Mouse (Mus musculus) MEL (cell line): ENCODE measurements around the gene Kif20b.

Source experiments
- CTCF ChIP-seq, 3 experiments: IDR thresholded peaks in 2 of 3; conservative IDR thresholded peaks in 1 of 3; 2 replicates each; pipeline ENCODE4 v1.5.1; 2011 to 2012; ENCODE audit warnings: low read length in 3 of 3, low read depth in 2 of 3, mild to moderate bottlenecking in 2 of 3, improper control_type of control experiment in 1 of 3, inconsistent platforms in 1 of 3, mixed read lengths in 1 of 3, moderate library complexity in 1 of 3; ENCODE audit not compliant: control insufficient read depth in 1 of 3, insufficient read depth in 1 of 3, poor library complexity in 1 of 3, severe bottlenecking in 1 of 3
- ELF1 ChIP-seq: IDR thresholded peaks from 2 replicates; pipeline ENCODE4 v1.6.1; 2014; ENCODE audit warnings: low read depth, mild to moderate bottlenecking, inconsistent platforms, low read length, improper control_type of control experiment, moderate library complexity
- EP300 ChIP-seq, 2 experiments: IDR thresholded peaks; 2 replicates each; pipeline ENCODE4 v1.6.1; 2011; ENCODE audit warnings: improper control_type of control experiment in 2 of 2, low read length in 2 of 2, low read depth in 1 of 2, mild to moderate bottlenecking in 1 of 2
- GATA1 ChIP-seq: IDR thresholded peaks from 2 replicates; pipeline ENCODE4 v1.6.1; 2011; ENCODE audit warnings: low read depth, low read length, improper control_type of control experiment
- KAT2A ChIP-seq: conservative IDR thresholded peaks from 2 replicates; pipeline ENCODE4 v1.6.1; 2012; ENCODE audit warnings: low read depth, low read length, improper control_type of control experiment, inconsistent platforms
- POLR2A ChIP-seq, 2 experiments: IDR thresholded peaks; 2 replicates each; pipeline ENCODE4 v1.6.1; 2011 to 2012; ENCODE audit warnings: low read length in 2 of 2, mild to moderate bottlenecking in 2 of 2, control low read depth in 1 of 2, improper control_type of control experiment in 1 of 2, low read depth in 1 of 2, moderate library complexity in 1 of 2; ENCODE audit not compliant: control insufficient read depth in 1 of 2, insufficient read depth in 1 of 2, poor library complexity in 1 of 2
- RAD21 ChIP-seq: IDR thresholded peaks from 2 replicates; pipeline ENCODE4 v1.6.1; 2011; ENCODE audit warnings: mild to moderate bottlenecking, low read depth, low read length, improper control_type of control experiment
- RCOR1 ChIP-seq: IDR thresholded peaks from 2 replicates; pipeline ENCODE4 v1.6.1; 2012; ENCODE audit warnings: low read depth, mild to moderate bottlenecking, inconsistent platforms, low read length, improper control_type of control experiment
- SIN3A ChIP-seq: IDR thresholded peaks from 2 replicates; pipeline ENCODE4 v1.6.1; 2012; ENCODE audit warnings: low read length, improper control_type of control experiment, inconsistent platforms
- TBP ChIP-seq: IDR thresholded peaks from 2 replicates; pipeline ENCODE4 v1.8.0; 2011; ENCODE audit warnings: low read depth, low read length, improper control_type of control experiment
- USF1 ChIP-seq: IDR thresholded peaks from 2 replicates; pipeline ENCODE4 v1.6.1; 2014; ENCODE audit warnings: low read depth, mild to moderate bottlenecking, inconsistent platforms, low read length, improper control_type of control experiment, moderate library complexity

- no peak for TF ChIP-seq GATA1
- no peak for TF ChIP-seq POLR2A (IDR thresholded peaks at IDR 0.05; ENCODE audit: control insufficient read depth in 1 of 2, insufficient read depth in 1 of 2, low read depth in 1 of 2, low read length in 2 of 2, poor library complexity in 1 of 2)
- no peak for TF ChIP-seq TBP
- TF ChIP-seq CTCF (IDR thresholded peaks at IDR 0.05 in 2 of 3, conservative IDR thresholded peaks at IDR 0.05 in 1 of 3; ENCODE audit: control insufficient read depth in 1 of 3, insufficient read depth in 1 of 3, low read depth in 2 of 3, low read length in 3 of 3, poor library complexity in 1 of 3, severe bottlenecking in 1 of 3): no peak
- no peak for TF ChIP-seq SIN3A
- TF ChIP-seq EP300 (IDR thresholded peaks at IDR 0.05; ENCODE audit: low read depth in 1 of 2, low read length in 2 of 2): no peak
- no peak for TF ChIP-seq RCOR1
- TF ChIP-seq RAD21: no peak
- TF ChIP-seq ELF1: no peak
- no peak for TF ChIP-seq KAT2A
- no peak for TF ChIP-seq USF1
Observed at GRCm38 (mm10) chr19:34882443-34882842, 39.7 kb upstream of the Kif20b start.
